Mouse (Mus musculus) fibroblast of lung, adult 2 months (primary cell): ENCODE data around the gene Immp2l.

ENCODE experiments used
- DNase-seq: peaks from one replicate; pipeline ENCODE4 v3.0.0-alpha.2; 2011; ENCODE audit warnings: low read depth

Immp2l gene

GRCm38 (mm10) chr12:41868317-41868716 lies 844.4 kb downstream of the Immp2l start:
- DNase-seq = no peak

GRCm38 (mm10) chr12:41874015-41874414 lies 850.1 kb downstream of the Immp2l start:
- no peak for DNase-seq

DNA sequence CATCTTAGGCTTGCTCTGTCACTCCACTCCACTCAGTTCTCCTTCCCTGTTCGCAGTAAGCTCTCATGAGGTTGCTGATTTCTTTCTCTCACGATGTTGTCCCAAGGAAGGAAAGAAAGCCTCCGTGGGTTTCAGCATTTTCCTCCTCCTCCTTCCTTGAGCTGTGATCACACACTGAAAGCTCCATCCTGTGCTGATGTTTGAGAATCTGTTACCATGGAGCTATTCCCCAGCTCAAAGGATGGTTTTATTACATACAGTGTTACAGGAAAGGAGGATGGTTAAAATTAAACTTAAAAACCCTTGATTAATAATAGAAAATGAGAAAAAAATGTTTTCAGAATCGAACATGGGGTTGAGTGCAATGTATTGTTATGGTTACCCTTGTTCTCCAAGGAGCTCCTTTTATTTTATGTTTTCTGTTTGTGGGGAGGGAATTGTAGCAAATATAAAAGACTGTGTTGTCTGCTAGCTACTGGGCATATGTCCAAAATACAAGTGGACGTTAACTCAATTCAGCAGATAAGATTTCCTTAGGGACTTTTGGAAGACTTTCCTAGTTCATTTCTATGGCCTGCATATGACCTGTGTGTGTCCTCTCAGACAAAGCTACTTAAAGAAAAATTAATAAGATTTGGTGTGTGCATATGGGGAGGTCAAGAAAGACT lies 853.5 kb downstream of the Immp2l start:
- DNase-seq = no peak

DNA sequence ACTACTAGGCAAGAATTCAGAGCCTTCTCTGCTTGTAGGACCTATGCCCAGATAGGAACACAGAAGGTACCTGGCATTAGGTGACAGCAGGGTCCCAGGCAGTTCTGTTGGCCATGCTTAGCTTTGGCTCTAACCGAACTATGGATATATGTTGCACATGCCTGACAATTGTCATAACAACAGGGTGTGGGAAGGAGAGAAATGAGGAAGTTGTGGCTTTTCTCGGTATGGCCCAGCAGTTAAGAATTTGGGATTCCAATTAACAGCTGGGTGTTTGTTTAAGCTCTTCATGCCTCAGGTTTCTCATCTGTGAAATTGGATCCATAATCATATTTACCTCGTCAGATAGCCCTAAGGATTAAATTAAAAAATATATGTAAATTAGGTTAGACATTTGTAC lies 854.6 kb downstream of the Immp2l start:
- no peak for DNase-seq

GRCm38 (mm10) chr12:41878972-41879371 lies 855.1 kb downstream of the Immp2l start:
- no peak for DNase-seq

DNA sequence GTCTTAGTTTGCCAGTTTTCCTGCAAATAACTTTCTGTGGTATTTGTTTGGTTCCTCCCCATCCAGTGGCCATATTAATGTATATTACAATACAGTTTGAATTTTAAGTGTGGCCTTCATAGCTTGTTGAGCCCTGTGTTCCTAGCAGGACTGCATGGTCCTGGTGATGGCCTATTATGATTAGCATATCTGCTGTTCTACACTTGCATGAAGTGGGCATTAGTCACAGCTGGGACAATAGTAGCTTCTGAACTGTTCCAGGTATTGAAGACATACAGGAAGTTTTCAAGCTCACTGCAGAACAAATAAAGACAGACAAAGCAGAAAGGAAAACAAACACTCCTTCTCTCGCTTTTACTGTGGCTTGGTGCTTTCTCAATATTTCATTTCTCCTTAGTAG lies 855.5 kb downstream of the Immp2l start:
- no peak for DNase-seq

DNA sequence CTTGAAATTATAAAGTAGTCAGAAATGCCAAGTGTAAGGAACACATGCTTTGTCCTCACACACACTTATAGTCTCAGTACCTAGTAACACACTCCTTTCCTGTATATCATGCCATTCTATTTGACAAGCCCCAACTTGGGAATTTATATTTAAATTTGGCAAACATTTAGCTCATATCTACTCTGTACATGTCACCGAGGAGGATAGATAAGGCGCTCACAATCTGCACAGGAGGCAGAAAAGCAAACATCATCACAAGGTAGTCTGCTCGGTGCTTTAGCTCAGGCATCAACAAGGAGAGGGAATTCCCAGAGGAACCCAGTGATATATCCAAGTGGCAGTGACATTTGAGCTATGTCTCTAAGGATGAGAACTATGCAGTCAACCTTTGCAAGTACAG lies 856.9 kb downstream of the Immp2l start:
- no peak for DNase-seq

GRCm38 (mm10) chr12:41908011-41908410 lies 884.1 kb downstream of the Immp2l start:
- DNase-seq = no peak

DNA sequence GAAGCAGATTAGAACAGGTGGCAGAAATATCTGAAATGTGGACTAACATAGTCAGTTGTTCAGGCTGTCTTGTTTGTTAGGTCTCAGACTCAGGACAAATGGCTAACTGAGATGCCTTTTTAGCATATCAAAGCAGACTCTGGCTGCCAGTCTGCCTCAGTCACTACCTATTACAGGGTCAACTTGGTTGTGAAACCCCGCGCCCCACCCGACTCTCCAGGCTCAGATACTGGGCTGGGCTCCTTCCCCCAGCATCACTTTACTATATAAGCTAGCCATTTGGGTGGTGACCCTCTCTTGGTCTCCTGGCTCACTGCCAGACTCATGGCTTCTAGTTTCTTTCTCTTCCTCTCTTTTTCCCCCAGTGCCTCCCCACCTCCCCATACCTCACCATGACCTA lies 887.7 kb downstream of the Immp2l start:
- DNase-seq = no peak

- DNase-seq = no peak
Observed at GRCm38 (mm10) chr12:41937751-41938150, 913.9 kb downstream of the Immp2l start.

- no peak for DNase-seq
Observed at GRCm38 (mm10) chr12:41941853-41942252, 918.0 kb downstream of the Immp2l start.

GRCm38 (mm10) chr12:41944079-41944672 lies 920.3 kb downstream of the Immp2l start:
- DNase-seq = no peak

GRCm38 (mm10) chr12:41946536-41946935 lies 922.6 kb downstream of the Immp2l start:
- peak; percentile 86 for DNase-seq

DNA sequence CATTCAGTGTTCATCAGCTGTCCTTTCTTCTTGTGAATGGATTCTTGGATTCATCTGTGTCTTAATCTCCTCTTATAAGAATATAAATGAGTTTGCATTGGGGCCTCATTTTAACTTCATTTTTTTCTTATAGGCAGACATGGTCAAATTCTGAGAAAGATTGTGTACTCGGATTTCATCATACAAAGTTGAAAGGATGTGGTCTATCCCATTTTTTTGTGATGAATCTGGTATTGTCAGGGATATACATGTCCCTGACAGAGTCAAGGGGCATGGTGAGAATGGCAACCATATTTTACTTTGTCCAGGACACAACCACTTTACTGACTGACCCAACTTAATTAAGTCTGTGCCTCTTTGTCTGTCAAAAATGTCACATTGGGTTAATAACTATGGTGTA lies 925.5 kb downstream of the Immp2l start:
- no peak for DNase-seq

DNA sequence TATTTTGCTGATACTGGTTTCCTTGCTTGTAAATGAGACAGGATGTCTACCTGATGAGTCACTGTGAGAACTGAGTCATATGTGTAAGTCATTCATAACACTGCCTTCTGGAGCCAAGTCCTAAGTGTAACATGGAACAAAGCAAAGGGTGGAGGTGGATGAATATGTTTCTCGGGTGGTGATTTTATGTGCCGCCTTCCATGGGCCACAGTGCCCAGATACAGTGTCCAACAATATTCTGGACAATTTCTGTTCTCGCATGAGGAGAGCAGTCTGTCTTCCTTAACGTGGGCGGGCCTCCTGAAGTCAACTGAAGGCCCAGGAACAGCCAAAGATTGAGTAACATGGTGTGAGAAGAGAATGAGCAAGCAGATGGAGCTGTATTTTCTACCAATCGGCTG lies 926.0 kb downstream of the Immp2l start:
- peak; percentile 92 for DNase-seq

DNA sequence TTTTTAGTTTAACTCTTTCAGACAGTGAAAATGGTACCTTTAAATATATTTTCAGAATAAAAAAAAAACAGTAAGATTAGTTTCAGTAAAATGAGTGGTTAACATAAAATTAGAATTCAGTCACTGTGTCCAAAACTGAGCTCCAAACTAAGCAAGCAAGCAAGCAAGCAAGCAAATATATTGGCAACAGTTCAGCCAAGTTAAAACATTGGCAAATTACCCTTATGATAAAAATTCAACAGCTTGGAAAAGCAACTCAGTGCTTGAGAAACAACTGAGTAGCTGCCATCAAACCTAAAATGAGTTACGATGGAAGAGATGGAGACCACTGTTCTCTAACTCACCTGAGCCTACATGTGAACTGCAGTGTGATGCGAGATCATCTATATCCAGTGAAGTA lies 926.8 kb downstream of the Immp2l start:
- no peak for DNase-seq

DNA sequence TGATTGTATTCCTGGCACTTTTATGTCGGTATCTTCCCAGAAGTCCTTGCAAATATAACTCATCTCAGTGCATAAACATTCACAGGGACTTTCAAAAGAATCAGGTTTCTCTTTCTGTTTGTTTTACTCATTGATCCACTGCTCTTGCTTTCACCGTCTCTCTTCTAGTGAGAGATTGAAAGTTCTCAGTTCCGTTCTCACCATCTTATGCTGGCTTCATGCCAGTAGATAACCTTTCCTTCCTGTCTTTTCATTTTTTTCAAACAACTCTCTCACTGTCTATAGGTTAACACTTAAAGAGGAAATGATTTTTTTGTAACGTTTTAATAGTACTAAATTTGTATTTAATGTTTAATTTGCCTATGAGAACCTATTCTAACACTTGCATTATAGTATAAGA lies 937.1 kb downstream of the Immp2l start:
- DNase-seq = no peak

GRCm38 (mm10) chr12:41991408-41991807 lies 967.5 kb downstream of the Immp2l start:
- DNase-seq = no peak
